Mouse (Mus musculus) CD4-positive, CD25-positive, alpha-beta regulatory T cell, adult 4 months (primary cell): ENCODE measurements at regions not wholly inside any gene's neighbourhood (a gene's known extent, or its start where the extent isn't known, plus 50 kb on each side); places are given as distances from the start of the nearest gene placed in this dataset.
"Not testable (repeated sequence)": the region's sequence is repeated elsewhere in the genome, so short reads cannot be mapped to it uniquely, and the experiment has no call there.

Experiments
- ATAC-seq: one replicate; pipeline ENCODE4 v1.8.0; 2017

DNA sequence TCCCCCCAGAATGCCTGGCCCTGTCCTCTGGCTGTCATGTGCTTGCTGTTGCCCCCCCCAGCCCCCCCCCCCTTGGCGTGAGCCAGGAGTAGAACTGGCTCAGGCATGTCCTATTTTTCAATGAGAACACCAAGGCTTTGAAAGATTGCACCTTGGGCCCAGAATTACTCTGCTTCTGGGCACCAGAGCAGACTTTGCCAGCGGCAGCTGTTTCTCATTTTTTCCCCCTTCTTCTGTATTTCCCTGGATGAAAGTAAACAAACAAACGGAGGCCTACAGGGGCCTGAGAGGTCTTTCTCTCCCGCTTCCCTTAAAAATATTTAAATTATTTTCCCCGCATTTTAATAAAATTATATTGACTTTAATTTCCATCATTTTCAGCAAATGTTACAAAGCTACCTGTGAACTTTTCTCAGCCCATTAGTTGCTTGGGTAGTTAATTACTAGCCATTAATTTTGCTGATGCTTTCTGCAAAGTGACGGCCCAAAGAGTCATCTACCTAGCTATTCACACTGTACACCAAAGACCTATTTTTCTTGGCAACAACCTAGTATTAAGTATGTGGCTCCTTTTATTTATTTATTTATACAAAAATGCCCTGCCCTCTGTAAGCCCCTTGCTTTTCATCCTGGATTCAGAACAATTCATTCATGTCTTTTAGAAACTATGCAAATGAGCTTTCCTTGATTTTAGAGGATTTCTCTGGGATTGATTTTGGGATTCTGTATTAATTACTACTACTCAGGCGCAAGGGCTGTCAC is 496.2 kb upstream of the Fam160b2 start:
- no peak for ATAC-seq

DNA sequence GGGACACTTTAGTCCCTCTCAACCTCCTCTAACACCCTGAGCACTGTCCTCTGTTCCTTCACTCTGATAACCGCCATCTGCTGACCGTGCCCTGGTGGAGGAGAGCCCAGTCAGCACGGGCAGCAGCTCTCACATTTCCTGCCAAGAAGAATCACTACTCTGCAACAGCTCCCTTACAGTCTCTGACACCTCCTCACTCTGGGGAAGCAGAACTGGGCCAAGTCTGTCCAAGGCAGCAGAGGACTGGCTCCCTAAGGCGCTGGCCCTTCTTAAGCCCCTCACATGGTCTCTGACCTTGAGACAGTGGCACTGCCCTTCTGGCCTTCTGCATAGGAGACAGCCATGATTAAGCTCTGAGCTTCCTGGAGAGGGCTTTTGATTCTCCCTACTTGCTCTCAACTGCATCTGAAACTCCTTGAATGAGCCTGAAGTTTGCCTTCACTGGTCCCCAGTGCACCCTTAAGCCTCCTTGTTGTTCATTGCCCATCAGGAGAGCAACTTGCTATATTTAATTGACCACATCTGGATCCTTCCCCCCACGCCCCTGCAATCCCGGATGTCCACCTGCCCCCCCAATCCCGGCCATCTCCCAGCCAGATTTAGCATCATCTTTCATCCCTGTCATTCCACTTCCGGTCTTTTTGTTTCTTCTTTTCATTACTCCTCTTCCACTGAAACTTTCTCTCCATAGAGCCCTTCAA is 493.1 kb upstream of the Fam160b2 start:
- ATAC-seq: no peak

DNA sequence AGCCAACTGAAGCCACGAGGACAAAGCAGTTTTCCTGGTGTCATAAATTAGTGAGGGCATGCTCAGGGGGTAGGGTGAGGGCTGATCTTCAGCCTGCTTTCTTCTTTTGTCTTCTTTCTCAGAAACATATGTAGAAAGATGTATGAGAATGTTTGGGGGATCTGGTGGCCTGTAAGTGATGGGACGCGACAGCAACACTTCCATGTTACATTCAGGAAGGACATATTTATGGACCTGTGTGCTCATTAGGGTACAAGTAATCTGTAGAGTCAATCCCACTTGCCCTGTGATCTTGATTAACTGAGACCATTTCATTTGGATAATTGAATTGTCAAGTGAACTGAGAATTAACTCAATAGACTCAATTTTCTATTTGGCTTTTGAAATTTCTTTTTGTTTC is 486.1 kb upstream of the Fam160b2 start:
- ATAC-seq: no peak

DNA sequence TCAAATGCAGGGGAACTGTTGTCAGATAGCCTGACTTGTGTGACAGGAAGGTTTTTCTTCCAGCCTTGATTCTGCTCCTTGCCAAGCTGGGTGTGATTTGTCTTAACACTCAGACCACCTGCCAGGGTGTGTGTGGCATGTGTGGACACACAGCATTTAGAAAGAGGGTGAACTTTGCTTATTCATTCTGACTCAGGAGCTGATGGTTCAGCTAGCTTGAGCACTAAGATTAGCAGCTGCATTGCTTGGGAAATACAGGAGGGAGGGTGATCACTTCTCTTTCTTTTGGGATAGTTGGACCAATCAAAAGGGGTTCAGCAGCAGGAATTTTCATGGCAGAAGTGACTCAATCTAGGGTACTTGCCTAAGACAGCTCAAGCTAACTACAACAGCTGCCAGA is 482.7 kb upstream of the Fam160b2 start:
- ATAC-seq: no peak

DNA sequence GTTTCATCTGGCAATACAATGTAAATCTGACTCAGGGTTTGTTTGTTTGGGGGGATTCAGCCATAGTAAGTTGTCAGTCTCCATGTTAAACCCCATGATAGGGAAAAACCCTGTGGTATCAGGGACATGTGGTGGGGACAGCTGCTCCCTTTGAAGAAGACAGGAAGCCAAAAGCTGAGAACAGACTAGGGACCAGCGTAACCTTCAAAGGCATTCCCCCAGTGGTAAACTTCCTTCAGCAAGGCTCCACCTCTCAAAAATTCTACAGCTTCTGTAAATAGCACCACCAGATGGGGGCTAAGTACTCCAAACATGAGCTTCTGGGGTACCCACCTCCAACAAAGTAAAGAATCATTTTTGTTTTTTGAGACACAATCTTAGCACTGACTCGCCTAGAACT is 476.0 kb upstream of the Fam160b2 start:
- peak; percentile 51 for ATAC-seq

DNA sequence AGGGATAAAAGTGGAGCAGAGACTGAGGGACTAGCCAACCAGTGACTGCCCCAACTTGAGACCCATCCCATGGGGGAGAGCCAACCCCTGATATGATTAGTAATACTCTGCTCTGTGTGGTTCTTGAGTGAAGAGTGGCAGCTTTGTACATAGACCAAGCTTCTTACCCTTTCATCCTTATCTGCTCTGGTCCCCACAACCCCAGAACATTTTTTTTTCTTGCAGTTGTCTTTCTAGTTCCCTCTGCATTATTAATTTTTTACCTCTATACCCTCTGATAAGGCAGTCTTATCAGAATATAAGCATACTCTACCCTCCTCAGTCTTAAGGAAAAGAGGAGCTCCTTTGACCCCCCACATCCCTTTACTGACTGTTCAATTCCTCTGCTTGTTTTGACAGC is 474.4 kb upstream of the Fam160b2 start:
- no peak for ATAC-seq

DNA sequence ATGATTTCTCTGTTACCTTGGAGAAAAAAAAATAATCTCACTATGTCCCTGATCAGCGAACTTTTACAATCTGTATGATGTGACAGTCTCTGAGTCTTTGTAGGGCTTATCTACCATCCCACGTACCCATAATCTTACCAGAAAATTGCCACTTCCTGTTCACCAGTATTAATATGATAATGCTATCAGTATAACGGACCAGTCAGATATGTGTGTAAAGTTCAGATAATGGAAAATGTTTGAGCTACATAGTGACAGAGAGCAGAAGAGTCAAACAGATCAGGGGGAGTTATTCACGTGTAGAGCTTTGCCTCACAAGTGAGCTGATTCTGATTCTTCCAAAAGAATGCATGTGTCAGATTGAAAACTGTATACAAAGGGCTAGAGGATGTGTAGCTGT is 466.0 kb upstream of the Fam160b2 start:
- peak; percentile 20 for ATAC-seq

DNA sequence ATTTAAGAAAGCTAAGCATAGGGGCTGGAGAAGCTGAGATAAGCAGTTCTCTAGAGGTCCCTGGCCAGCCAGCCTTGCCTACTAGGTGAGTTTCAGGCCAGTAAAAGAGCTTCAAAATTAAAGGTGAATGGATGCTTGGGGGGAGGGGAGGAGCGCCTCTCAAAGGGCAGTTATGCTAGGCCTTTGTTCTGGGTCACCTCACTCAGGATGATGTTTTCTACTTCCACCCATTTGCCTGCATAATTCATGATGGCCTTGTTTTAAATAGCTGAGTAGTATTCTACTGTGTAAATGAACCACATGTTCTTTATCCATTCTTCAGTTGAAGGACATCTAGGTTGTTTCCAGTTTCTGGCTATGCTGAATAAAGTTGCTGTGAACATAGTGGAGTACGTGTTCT is 457.0 kb upstream of the Fam160b2 start:
- ATAC-seq: no peak

DNA sequence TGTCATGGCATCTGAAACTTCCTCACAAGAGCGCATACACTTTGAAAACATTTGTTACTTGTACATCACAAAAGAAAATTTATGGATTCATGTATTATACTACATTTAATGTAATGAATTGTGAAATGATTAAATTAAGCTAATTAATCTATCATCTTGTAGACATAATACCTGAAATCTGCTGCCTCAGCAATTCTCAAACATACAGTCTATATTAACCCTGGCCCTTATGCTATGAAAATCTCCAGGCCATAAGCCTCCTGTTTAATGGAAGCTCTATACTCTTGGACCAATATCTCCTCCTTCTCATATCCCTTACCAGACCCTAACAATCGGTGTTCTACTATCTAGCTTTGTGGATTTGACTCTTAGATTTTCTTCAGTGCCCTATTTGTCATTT is 455.8 kb upstream of the Fam160b2 start:
- no peak for ATAC-seq

DNA sequence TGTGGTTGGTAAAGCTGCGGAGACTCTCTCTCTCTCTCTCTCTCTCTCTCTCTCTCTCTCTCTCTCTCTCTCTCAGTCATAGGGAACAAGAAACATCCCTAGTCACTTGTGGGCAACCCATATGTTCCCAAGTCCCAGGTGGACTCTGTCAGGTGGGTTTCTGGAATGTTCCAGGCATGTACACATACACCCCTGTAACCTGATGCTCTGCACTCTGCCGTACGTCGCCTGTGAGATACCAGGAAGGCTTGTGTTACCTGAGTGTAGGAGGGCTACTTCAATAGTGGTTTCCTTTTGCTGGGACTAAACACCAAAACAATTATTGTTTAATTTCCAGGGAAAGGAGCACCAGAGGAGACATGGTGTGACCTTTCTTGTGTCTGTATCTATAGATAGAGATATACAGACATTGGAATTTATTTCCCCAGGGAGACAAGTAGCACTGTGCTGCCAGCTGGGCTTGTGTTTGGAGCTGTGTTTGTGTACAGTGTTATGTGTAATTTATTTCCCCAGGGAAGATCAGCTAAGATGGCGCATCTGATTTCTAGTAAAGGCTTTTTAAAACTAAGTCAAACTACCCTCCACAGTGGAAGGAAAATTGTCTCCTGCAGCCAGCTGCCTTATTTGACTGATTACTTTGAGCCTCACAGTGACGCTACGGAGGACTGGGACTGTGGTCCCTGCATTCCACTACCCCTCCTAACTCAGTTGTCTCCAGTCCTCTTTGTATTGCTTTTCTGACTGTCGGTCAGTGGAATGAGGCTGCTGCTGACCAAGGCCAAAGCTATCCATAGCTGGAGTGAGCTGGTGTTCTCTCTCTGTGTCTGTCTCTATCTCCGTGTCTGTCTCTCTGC is 454.4 kb upstream of the Fam160b2 start:
- ATAC-seq: no peak

DNA sequence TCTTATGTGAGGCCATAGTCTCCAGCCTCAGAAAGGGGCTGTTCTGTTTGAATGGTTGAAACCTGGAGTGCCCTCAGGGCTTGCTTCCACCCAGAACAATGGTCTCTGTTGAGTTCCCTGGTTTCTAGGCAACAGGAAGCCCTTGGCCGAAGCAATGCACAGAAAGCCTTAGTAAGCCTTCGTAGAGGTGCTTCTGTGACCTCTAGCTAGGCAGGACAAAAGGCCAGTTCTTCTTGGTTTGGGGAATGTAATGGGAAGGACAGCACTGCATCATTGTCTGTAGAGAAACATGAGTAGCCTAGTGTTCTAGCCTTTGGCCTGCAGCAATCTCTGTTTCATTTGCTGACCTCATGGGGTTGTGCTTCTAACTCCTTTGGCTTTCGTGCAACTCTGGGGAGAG is 447.5 kb upstream of the Fam160b2 start:
- ATAC-seq: no peak

DNA sequence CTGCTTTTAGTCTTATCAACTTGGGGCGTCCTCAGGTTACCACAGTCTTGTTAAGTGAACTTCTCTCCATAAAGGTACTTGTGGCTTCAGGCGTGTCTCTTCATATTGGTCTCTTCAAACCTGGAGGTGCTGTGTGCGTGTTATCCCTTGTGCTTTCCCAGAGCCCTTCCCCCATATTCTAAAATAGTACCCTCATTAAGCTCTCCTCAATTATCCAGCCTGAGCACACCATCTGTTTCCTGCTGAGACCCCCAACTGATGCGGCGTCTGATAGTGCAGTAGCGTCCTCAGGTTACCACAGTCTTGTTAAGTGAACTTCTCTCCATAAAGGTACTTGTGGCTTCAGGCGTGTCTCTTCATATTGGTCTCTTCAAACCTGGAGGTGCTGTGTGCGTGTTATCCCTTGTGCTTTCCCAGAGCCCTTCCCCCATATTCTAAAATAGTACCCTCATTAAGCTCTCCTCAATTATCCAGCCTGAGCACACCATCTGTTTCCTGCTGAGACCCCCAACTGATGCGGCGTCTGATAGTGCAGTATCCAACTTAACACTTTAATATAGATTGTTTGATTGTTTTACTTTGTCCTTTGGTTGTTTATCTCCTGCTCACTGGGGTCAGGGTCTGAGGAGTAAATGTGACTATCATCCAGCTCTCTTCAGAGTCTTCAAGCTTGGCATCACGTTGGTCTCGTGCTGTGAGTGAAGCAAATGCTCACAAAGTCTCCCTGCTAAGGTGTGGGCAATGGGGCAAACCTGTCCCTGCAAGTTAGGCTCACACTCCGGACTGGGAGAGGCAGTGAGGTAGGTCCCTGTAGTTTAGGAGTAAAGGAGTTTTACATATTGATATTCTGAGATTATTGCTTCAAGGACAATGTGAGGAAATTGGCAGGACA is 444.5 kb upstream of the Fam160b2 start:
- not testable (repeated sequence) for ATAC-seq

DNA sequence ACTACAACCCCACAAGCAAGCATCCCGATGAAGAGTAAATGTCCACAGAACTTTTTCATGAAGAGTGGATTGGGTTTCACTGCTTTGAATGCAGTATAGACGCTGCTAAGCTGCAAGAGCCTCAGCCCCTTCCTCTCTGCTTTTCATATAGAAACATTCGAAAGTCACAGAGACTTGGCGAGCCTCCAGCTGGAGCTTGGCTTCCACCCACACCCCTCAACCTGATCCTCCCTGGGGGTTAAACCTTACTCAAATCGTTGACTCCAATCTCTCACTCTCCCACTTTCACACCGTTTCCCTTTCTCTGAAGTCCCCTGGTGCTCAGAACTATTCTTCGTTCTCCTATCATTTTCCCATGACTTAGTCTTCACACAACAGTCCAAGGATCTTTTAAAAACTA is 437.0 kb upstream of the Fam160b2 start:
- no peak for ATAC-seq

DNA sequence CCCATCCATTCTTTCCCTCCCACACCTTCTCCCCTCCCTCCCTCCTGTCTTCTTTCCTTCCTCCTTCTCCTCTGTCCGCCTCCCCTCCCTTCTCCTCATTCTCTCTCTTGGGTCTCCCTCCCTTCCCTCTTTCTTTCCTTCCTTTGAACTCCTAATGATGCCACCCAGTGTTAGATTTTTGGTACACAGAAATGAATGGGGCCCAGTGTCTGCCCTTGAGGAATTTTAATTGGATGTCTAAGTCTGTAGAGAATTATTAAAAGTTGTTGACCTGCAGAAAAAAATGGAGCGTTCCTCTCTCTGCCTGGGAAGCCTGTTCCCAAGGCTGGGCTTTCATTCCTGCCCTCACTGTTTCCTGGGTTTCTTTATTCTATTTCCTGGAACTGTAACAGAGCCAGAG is 434.0 kb upstream of the Fam160b2 start:
- ATAC-seq: no peak

DNA sequence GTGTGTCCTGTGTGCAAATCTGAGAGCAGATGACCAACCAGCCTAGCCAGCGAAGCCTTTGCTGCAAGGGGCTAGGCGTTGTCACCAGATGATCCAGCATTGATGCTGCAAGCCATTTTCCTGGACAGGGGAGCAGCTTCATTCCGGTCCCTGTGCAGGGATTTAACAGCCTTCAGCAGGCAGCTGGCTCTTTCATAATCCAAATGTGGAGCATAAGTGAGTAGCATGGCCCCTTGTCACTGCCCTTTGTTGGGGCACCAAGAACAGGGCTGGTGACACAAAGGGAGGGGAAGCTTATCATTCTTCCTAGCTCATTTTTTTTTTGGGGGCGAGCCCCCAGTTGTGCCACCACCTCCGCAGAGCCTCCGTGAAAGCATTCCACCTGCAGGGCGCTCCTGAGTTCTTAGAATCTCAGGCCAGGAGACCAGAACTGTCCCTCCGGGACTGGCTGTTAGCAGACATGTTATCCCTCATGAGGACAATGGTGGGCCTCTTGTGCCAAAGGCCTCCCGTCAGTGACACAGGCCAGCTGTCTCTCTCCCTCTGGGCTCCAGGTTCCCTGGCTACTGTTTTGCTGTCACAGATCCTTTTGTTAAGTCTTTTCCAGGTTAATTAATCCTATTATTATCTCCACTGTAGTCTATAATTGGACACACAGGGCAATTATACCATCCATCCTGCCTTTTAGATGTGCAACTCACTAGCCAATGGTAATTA is 430.7 kb upstream of the Fam160b2 start:
- ATAC-seq: no peak
